Mouse (Mus musculus): ENCODE data around the gene Tkt.

- TF ChIP-seq CTCF (IDR thresholded peaks at IDR 0.05; ENCODE audit: borderline replicate concordance, control insufficient read depth, extremely low read depth, insufficient read depth, low read length, poor library complexity) (no peak), POLR2A (IDR thresholded peaks at IDR 0.05; ENCODE audit: control insufficient read depth, extremely low read depth, insufficient read depth, low read length, poor library complexity) (no peak)
These were observed 61.3 kb downstream of the Tkt start for GRCm38 (mm10) chr14:30609499-30609898.

Measured in thymus, adult 2 months (tissue).